Mouse (Mus musculus): ENCODE results near the gene Psmb3.

The Psmb3 gene

DNA sequence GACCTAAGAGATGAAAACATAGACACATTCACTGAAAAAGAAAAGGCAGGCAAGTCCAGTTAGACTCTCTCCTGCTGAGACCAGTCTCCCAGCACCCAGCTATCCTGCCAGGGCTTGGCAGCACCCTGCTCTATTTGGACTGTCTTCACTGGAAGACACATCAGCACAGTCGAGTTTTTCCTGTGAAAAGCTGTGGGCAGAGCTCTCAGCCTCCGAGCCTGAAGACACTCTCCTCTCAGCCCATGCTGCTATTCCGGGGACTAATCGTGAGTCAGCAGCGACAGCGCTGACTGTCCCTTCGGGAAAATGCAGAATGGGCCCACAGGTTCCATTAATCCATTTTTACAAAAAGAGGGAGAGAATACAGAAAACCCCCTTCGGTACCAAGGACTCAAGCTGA, 50.1 kb downstream of the Psmb3 start:
- no peak for DNase-seq (ENCODE audit: low spot score in 2 of 2)

DNA sequence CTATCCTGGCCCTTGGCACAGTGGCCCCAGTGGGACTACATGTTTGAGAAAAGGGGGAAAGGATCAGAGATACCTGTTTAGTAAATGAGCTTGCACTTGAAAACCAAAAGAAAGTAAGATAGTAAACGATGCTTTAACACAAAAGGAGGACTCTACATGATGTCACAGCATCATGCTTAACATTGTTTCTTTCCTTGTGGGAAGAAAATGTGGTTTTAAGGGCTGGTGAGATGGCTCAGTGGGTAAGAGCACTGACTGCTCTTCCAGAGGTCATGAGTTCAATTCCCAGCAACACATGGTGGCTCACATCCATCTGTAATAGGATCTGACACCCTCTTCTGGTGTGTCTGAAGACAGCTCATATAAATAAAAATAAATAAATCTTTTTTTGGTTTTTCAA, 54.9 kb downstream of the Psmb3 start:
- DNase-seq (ENCODE audit: low spot score in 2 of 2): no peak

DNA sequence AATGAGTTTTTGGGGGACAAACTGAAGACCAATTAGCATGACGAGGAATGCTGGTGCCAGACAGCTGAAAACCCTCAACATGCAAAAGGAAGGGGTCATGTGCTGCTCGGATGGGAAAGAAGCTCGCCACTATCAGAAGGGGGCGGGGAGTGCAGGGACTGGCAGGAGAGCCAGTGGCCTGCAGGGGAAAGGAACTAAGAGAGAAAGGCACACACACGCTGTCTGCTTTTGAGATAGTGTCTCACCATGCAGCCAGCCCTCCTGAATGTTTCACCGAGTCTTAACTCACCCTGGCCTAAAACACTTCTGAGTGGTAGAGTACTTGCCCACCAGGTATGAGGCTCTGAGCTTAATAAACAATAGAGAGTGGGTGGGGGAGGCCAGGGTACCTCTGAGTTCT, 55.7 kb downstream of the Psmb3 start:
- DNase-seq (ENCODE audit: low spot score in 2 of 2): no peak

DNA sequence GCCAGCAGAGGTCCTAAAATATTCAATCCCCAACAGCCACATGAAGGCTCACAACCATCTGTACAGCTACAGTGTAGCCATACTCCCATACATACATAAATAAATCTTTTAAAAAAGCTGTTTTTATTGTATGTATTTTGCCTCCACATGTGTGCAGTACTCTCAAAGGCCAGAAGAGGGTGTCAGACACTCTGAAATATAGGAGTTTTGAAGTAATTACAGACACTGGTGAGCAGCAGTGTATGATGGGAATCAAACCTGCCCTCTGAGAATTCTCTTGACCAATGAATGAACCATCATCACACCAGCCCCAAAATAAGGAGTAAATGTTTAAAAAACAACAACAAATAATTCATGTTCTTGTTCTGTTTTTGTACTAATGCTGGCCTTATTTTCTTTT, 58.4 kb downstream of the Psmb3 start:
- DNase-seq (ENCODE audit: low spot score in 2 of 2): no peak

Data from right cerebral cortex, postnatal 10 days (tissue).